Mouse (Mus musculus) spleen, embryonic (tissue): ENCODE results near the gene Ppdpf.
"Not testable (repeated sequence)": the region's sequence is repeated elsewhere in the genome, so short reads cannot be mapped to it uniquely, and the experiment has no call there.

Experiments used
- CTCF ChIA-PET: fragments of 350-600 bp; sonication (Branson Sonifier 250); formaldehyde crosslinking; loops from one replicate; lab custom pipeline; 2022; lab: Charles Lee

Ppdpf gene

GRCm38 (mm10) chr2:181159091-181159514 is 27.9 kb upstream of the Ppdpf start:
- CTCF ChIA-PET = no interaction called here

GRCm38 (mm10) chr2:181159771-181160170 is 27.3 kb upstream of the Ppdpf start:
- CTCF ChIA-PET = no interaction called here

- CTCF ChIA-PET = no interaction called here
Observed at GRCm38 (mm10) chr2:181160821-181161220, 26.2 kb upstream of the Ppdpf start.

GRCm38 (mm10) chr2:181166469-181166868 is 20.6 kb upstream of the Ppdpf start:
- CTCF ChIA-PET = no interaction called here

- CTCF ChIA-PET = no interaction called here
Observed at GRCm38 (mm10) chr2:181174646-181175045, 12.4 kb upstream of the Ppdpf start.

GRCm38 (mm10) chr2:181178015-181178414 is 9.0 kb upstream of the Ppdpf start:
- CTCF ChIA-PET = no interaction called here

GRCm38 (mm10) chr2:181178471-181178870 is 8.6 kb upstream of the Ppdpf start:
- CTCF ChIA-PET = no interaction called here

- CTCF ChIA-PET = no interaction called here
Observed at GRCm38 (mm10) chr2:181180898-181181297, 6.1 kb upstream of the Ppdpf start.

GRCm38 (mm10) chr2:181186635-181187034 is 412 bp upstream of the Ppdpf start:
- CTCF ChIA-PET = interaction anchor here (0.6 to 1.6 kb wide), 8 partner anchors 25 to 320 kb away, joined by 3 to 5 read pairs (median 3); partner anchors contain the start of gene Fndc11

GRCm38 (mm10) chr2:181188681-181189080 is 1.6 kb downstream of the Ppdpf start:
- CTCF ChIA-PET = interaction anchor here (1.2 kb wide), 1 partner anchor 49 kb away, joined by 3 read pairs; no protein-coding TSS in a partner anchor

- CTCF ChIA-PET = interaction anchor here (1.2 kb wide), 1 partner anchor 49 kb away, joined by 3 read pairs; no protein-coding TSS in a partner anchor
Observed at GRCm38 (mm10) chr2:181189321-181189720, 2.3 kb downstream of the Ppdpf start.

- CTCF ChIA-PET = not testable (repeated sequence)
Observed at GRCm38 (mm10) chr2:181191385-181191784, 4.3 kb downstream of the Ppdpf start.

- CTCF ChIA-PET = no interaction called here
Observed at GRCm38 (mm10) chr2:181191936-181192335, 4.9 kb downstream of the Ppdpf start.

GRCm38 (mm10) chr2:181193044-181193443 is 6.0 kb downstream of the Ppdpf start:
- CTCF ChIA-PET = no interaction called here

GRCm38 (mm10) chr2:181196628-181197300 is 9.7 kb downstream of the Ppdpf start:
- CTCF ChIA-PET = no interaction called here

- CTCF ChIA-PET = no interaction called here
Observed at GRCm38 (mm10) chr2:181201606-181202005, 14.6 kb downstream of the Ppdpf start.

- CTCF ChIA-PET = interaction anchor here (0.6 kb wide), 1 partner anchor 19 kb away, joined by 19 read pairs; no protein-coding TSS in a partner anchor
Observed at GRCm38 (mm10) chr2:181202422-181202821, 15.4 kb downstream of the Ppdpf start, which contains the start of gene Ptk6. Gene Ptk6 (minus strand): TSS chr2:181202789.

- CTCF ChIA-PET = no interaction called here
Observed at GRCm38 (mm10) chr2:181202886-181203285, 15.8 kb downstream of the Ppdpf start.

- CTCF ChIA-PET = no interaction called here
Observed at GRCm38 (mm10) chr2:181205678-181206077, 18.6 kb downstream of the Ppdpf start.

- CTCF ChIA-PET = no interaction called here
Observed at GRCm38 (mm10) chr2:181206118-181206517, 19.1 kb downstream of the Ppdpf start.

GRCm38 (mm10) chr2:181212389-181213020 is 25.5 kb downstream of the Ppdpf start:
- CTCF ChIA-PET = no interaction called here

GRCm38 (mm10) chr2:181213021-181213445 is 26.0 kb downstream of the Ppdpf start, which contains the start of gene Srms:
Gene Srms (minus strand): TSS chr2:181213185.
- CTCF ChIA-PET = no interaction called here

- CTCF ChIA-PET = no interaction called here
Observed at GRCm38 (mm10) chr2:181216037-181216436, 29.0 kb downstream of the Ppdpf start.
